Mouse (Mus musculus): Measurements from ENCODE around the gene Pex11a.
"Not testable (repeated sequence)": the region's sequence is repeated elsewhere in the genome, so short reads cannot be mapped to it uniquely, and the experiment has no call there.

The Pex11a gene

DNA sequence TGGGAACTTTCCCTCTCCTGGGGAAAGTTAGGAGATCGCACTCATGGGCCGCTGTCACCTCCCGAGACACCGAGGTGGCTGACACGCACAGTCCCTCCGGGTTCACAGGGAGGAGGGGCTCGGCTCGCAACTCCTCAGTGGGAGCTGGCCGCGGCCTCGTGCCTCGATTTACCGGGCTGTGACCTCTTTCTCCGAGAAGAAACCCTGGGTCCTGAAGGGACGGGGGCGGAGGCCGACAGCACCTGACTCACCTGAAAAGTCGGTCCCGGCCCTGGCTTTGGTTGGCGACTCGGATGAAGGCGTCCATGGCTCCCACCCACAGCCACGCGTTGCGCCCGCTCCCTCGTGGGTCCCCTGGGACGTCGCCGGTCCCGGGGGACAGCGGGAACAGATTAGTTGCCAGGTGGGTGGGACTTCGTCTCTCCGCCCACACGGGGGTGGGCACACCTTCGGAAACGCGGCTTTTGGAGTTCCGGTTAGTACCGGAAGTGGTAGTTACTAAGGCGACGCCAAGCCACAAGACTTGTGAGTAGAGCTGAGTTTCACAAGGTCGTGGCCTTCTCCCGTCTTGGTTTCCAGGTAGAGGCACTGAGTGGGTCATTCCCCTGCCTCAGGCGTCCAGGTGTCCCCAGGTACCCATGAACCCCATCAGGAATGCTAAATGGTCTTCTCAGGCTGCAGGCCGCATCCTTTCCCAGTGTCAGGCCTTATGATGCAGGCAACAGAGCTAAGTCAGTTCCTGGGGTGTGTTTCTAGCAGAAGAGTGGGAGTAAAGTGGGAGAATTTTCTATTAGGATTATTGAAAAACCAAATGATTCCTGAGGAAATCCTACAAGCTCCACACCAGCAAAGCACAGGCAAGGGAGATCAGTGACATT is at the start of gene Pex11a, which contains the start of gene Wdr93:
Gene Pex11a, minus strand, starts transcription at position 473 of the 878 bp plus-strand sequence.
Gene Wdr93, plus strand, starts transcription at position 505 of the 878 bp plus-strand sequence.
- DNase-seq, result peak; percentile 76

DNA sequence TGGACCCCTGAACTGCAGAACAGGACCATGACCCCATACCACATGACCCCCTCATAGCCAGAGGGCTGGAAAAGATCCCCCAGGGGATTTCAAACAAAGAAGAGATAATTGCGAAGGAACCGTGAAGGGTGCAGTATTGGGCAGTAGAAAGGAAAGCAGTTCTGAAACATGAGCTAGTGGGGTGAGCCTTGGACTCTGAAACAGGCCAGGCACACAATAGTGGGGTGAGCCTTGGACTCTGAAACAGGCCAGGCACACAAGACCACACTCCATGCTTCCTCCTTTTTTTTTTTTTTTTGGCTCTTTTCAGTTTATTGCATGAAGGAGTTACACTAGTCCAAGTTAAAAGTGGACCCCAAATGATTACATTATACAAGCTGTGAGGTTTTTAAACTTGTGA is 46.9 kb upstream of the Pex11a start:
- not testable (repeated sequence) for DNase-seq

DNA sequence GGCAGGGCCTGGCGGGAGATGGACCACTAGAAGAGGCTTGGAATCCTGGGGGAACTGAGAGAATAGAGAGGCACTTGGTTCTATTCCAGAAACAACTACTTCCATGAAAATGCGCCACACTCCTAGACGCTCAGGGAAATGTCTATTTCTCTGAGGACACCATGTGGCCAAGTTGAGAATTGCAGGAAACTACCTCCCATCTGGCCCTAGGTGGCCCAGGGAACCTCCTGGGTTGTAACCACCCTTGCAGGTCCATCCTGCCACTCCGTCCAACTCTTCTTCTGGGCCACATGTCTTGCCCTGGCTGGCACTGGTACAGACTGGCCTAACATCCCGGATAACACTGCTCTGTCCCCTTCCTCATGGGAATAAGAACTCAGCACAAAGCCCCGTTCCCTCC is 43.4 kb upstream of the Pex11a start:
- peak; percentile 52 for DNase-seq

DNA sequence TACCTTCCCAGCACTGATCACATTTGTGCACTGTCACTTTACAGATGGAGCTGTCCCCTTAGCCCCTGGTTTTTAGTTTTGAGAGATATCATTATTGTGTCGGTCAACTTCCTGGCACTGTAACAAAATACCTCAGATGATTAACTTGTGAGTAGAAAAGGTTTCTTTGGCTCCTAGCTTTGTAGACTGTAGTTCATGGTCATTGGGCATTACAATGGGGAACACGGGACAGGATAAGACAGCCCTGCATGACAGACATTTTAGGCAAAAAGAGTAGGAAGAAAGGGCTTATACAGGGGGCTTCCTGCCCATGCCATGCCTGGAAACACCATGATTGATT is 39.6 kb upstream of the Pex11a start:
- no peak for DNase-seq

DNA sequence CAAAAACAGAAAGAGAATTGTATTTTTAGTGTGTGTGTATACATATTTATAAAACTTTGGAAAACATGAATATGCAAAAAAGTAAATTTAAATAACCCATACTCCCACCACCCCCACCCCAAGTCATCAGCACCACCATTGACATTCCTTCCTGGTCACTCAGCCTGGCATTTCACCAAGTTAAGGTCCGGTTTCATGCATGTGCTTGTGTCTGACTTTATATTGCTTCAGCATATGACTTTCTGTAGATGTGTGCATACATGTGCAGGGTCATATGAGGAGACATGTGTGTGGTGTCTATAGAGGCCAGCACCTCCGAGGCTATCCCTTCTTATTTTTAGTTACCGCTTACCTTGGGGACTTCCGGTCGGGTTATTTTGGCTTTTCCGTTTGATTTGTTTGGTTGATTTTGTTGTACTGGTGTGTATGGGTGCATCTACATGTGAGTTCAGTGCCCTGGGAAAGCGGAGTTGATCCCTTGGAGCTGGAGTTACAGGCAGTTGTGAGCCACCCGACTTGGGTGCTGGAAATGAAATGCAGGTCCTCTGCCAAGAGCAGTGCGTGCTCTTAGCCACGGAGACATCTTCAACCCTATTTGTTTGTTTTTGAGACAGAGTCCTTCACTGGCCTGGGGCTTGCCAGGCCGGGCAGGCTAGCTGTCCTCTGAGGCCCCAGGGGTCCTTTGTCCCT is 39.0 kb upstream of the Pex11a start:
- DNase-seq, result no peak

DNA sequence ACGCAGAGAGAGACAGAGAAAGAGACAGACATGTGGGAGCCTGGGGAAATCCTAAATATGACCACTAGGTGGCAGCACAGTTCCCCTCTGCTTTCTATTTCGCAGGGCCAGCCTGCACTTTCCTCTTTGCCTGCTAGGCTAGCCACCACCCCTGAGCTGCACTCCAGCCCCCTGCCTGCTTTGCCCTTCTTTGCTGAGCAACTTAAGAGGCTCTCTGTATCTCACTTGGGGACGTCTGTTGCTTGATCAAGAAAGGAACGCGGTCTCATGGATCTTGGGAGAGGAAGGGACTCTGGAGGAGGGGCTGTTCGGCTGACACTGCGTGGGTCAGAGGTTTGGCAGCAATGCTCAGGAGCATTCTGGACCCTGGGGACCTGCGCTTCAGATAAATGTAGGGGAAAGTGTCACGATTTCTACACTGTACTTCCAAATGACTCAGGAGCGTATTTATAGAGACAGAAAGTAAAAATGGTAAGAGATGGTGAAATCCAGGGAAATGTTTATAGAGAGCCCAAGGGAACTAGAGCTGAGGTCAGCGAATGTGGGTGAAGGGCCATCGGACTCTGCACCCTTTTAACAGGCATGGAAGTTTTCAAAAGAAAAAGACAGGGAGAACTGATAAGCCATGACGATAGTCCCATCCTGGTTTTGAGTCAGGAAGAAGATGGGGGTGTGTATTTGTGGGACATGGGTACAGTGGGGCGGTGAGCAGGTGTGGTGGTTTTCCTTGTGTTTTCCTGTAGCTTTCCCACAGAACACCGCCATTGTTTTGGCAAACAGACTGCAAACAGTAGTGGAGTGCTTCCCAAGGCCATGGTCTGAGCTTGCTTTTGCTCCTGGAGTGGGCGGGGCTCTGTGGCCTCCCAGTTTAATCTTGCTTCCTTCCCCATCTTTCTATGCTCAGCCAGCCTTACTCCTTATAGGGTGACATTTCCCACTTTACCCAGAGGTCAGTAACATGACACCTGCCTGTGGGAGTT is 38.0 kb upstream of the Pex11a start:
- peak; percentile 65 for DNase-seq

DNA sequence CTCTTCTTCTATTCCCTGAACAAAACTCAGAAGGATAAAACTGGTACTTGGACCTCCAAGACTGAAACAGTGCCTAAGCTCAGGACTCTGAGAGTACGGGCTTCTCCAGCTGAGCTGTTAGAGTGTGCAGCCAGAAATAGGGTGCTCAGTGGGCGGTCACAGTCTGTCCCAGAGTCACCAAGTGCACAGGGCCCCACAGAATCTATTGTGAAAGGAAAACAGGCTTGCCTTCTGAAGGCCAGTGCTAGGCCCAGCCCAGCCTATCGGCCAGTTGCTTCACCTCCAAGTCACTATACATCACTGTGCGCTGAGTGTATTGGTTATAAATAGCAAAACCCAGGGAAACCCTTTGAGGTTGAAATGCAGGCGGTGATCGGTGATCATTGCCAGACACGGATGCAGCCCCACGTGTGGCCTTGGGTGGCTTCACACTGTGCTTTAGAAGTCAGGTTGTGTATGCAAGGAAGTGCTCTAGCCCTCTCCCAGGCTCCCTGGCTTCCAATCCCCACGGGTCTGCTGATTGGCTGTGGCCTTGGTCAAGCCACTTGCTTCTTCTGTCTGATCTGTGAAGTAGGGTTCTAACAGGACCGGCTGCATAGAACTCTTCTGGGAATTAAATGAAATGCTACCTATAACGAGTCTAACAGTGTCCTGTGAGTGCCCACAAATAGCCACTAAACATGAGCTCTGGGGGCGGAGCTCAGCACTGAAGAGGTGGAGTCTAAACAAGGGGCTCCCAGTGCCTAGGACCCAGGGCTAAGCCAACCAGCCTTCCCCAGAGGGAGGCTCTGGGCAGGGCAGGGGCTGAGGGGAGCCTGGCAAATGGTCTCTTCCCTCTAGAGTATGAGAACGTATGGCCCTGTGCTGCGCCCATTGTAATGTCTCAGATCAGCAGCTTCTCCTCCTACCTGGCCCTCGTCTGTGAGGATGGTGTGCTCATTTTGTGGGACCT is 28.9 kb upstream of the Pex11a start:
- no peak for DNase-seq

DNA sequence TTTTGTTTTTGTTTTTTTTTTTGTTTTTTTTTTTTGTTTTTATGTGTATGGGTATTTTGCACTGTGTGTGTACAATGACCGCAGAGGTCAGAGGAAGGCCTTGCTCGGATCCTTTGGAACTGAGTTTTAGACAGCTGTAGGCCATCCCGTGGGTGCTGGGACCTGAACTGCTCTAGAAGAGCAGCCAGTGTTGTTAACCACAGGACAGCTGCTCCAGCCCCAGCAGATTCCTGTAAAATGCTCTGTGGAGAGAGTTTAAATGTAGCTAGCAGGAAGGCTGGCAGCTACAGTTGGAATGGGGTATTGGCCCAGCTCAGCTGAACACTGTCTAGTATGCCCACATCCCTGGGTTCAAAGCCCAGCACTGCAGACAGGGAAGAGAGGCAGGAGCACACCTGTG is 26.7 kb upstream of the Pex11a start:
- no peak for DNase-seq

DNA sequence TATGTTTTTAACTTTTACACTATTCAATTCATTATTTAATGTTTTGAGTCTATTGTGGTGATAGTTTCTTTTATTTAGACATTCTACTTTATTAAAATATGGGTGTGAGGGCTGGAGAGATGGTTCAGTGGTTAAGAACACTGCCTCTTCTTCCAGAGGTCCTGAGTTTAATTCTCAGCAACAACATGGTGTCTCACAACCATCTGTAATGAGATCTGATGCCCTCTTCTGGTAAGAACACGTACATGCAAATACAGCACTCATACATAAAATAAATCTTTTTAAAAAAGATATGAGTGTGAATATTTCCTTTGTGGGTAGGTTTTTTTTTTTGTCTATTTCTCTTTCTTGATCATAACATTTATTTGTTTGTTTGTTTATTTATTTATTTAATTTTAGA is 23.1 kb upstream of the Pex11a start:
- no peak for DNase-seq

DNA sequence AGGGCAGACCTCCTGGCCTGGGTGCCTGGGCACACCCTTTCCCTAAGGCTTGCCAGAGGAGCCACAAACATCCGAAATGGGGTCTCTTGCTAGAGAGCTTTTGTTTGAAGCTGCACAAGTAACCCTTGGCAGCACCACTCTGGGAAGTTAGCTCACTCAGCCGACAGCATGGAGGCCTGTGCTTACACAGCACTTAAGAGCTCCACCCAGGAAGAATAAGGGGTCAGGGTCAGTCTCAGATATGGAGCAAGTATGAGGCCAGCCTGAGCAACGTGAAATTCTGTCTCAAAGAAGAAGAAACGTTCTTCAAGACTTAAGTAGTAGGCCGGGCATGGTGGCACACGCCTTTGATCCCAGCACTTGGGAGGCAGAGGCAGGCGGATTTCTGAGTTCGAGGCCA is 19.2 kb upstream of the Pex11a start:
- no peak for DNase-seq

DNA sequence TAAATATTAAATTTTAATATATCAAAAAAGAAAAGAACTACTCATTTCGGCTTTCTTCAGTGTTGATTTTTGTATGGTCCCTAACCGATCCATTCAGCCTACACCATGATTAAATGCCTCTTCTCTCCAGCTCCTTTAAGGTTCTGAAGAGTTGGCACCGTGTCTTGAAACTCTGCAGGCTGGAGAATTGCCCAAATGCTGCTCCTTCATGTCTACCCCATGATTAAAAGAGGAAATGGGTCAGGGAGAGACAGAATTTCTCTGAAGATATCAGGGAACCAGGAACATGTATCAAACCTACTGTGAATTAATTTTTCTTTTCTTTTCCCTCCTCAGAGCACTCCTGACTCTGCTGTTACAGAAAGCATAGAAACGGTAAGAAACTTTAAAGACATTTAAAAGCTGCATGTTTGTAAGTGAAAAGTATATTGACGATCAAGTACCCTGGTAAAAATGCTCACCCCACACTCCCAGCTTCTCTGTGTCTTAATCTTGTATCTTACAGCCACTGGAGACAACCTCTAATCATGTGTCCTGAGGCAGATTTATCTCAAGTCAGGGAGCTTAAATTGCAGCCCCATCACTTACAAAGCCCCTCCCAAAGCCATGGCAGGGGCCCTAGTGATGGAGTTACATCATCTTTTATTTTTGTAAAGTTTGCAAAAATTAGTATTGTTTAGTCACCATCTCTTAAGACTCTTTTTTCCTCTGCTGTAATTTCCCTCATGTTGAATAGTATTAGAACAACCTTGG is 18.4 kb upstream of the Pex11a start:
- DNase-seq, result no peak

DNA sequence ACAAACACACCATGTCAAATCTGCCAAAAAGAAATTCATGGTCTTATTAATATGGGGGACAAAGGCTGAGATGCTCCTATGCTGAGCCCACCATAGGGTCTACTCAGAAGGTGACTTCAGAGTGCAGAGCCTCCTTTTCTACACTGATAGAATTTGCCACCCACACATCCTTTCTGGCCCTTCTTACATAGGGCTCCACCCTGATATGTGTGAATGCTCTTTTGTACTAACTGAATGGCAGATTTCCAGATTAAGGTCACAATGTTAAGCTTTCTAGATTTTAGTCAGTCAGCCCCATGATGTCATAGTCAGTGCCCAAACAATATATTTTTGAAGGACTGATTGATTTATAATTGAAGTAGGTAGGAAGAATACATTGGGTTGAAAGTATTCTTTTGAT is 16.8 kb upstream of the Pex11a start:
- no peak for DNase-seq

DNA sequence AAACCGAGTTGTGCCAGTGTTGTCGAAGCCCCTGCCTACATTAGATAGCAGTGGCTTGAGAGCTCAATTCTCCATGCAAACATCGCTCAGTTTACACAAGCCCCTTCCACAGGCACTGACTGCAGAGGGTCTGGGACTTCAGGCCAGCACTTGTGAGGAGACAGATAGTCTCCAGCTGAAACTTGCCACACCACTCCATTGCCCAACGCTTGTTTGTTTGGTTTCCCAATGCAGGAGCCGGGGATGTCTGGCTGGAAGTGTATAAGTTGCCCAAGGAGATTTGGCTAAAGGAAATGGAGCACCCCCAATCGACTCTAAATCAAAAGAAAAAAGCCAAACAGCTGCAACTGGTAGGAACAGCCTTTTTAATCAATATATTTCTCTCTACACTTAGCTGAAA is 15.2 kb upstream of the Pex11a start:
- no peak for DNase-seq

DNA sequence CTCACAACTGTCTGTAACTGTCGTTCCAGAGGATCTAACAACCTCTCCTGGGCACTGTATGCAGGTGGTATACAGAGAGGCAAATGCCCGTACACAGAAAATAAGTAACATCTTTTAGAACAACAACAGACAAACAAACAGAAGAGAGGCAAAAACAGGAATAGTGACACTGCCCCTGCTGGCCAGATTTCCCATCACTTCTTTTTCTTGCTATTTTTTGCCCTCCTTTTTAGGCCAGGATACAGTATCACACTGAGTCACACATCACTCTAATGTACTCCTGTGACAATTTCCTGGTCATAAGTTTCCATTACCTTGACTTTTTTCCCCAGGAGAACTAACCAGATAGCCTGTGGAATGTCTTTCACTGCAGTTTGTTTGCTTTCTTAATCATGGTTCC is 13.4 kb upstream of the Pex11a start:
- DNase-seq, result no peak

DNA sequence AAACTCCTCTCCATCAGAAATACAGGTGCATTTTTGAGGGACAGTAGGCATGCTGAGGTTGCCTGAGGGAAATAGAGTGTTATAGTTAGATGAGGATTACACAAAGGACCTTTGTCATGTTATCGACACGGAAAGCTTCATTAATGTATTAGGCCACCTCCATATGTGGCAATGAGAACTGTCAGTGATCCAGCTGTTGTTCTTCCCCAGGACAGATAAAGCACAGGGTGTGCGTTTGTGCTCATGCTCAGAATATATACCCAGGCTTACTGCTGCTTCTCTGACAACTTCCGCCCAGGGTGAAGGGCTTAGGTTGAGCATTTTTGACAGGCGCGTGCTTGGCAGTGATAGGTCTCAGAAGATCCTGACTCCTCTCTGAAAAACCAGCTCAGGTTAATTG is 6.6 kb upstream of the Pex11a start:
- DNase-seq, result no peak

DNA sequence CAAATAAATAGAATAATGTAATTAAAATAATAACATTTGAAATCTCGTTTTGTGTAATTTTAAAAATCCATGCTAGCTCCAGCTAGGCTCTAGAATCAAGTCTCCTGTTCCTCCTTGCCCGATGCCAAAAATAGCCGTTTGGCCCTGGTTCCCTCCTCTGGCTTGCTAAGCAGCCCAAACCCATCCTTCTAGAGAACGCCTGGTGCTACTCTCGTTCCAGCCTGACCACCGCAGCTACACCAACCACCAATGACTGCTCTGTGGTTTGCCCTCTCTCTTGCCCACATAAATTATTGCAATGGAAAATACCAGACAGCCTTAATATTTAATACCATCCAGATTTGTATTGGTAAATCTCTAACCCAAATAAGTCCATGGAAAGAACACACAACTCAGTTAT is 4.7 kb upstream of the Pex11a start:
- DNase-seq, result no peak

DNA sequence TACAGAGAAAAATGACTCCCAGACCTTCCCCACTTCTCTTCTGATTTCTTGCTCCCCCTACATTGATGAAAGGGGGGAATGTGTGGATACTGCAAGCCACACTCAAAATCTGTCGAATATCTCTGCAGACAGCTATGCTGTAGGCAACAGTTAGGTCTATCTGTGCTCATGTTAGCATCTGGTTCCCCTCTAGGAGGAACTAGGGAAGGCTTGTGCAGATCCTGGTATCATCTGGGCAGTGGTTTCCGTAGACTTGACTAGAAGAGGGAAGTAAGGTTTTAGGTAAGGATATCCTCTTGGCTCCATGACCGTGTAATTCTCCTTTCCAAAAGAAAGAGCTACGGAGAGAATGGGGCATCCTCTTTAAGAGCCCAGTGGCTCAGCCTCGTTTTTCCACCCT is 1.7 kb upstream of the Pex11a start:
- DNase-seq, result no peak

DNA sequence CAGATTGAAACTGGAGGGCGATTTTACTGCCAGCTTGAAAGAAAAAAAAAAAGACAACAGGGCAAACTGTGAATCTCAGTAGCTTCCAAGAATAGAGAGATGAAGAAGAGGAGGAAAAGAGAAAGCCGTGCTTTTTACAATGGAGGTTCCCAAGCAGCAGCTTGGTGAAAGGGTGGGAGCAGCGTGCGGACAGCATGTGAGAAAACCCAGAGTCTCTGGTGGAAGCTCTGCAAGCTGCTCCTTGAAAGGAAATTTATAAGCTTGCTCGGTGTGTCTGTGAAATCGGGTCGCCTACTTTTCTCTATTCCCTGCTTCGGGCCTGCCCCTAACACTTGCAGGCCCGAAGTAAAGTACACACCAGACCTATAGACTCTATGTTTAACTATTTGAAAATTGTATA is 1.1 kb upstream of the Pex11a start:
- no peak for DNase-seq

DNA sequence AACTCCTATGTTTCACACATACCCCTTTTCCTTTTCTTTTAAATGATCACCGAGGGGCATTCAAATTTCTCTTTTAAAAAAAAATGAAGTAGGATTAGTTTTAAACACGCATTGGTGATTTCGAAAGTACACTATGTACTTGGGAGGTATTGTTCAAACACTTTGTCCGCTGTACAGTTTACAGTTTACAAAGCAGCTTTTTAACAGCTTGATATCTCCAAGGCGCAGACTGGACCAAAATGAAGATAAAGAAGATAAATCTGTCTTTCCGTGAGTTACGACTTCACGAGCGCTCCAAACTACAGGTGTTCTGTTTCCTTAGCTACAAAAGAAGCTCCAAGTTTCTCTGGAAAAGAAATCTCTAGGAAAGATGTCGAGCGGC is 663 bp downstream of the Pex11a start:
- no peak for DNase-seq

DNA sequence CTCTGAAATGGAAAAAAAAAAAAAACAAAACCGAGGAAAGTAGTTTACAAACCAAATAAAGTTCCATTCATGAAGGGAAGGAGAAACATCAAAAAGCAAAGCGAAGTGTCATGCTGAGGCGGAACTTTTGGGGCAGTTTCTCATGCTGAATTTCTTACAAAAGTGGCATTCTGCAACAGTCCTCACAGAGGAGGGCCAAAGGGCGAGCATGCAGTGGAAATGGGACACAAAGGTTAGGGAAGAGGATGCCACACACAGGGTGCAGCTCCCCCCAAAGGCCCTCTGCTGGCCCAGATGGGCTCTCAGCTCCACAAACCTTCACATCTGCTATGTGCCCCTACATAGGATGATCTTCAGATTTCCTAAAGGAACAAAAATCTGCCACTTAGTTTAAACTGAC is 2.7 kb downstream of the Pex11a start:
- no peak for DNase-seq

DNA sequence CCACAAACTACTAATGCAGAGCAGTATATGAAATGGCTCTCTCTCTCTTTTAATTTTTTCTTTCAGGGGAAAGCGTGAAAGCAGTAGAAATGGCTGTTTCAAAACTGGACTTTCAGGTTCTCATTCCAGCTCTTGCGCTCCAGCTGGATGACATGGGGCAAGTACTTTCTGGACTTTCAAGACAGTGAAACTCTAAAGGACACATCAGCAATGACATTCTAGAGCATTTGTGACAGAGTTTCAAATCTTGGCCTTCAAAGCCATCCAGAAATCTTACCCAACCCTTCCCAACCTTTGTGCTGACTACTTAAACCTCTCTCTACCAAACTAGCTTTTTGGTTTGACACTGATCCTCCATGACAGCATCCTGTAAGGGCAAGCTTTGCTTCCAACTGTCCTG is 4.0 kb downstream of the Pex11a start:
- no peak for DNase-seq
